Comparison of ENCODE assay signal across 28 mouse cellular contexts in genomic region chr6:92303266-92303665, GRCm38 (mm10). TPM values are rescaled to one million over a fixed set of nuclear protein-coding genes. Genes with fewer than 3 reads are reported as not detected.
DNase-seq lines count a peak whose midpoint lies in the region; ATAC-seq and TF ChIP-seq lines count a peak whose summit lies in the region.
"Had no signal": no experiment of that assay in that cellular context is flagged by ENCODE, and none has a peak within 500 bp of the region (broad histone marks: within the 10 kb centered on the region; RNA-seq: fewer than 3 reads in every experiment).

No protein-coding gene starts in this region.

- no peaks in the 10 kb centered on the region for H3K36me3 ChIP-seq in liver, embryonic 11.5 days (ENCODE audit: control insufficient read depth, insufficient read depth, low read length)
- no peaks in the 10 kb centered on the region for H3K36me3 ChIP-seq in G1E (replicated peaks)
- H3K36me3 ChIP-seq in liver, embryonic 14.5 days (replicated peaks; ENCODE audit: control insufficient read depth, insufficient read depth, low read depth) = no peaks in the 10 kb centered on the region
- no peaks in the 10 kb centered on the region for H3K36me3 ChIP-seq in heart, embryonic 12.5 days
- H3K36me3 ChIP-seq: embryonic facial prominence, embryonic 13.5 days; embryonic facial prominence, embryonic 15.5 days; forebrain, embryonic 10.5 days; forebrain, embryonic 12.5 days had no signal

- WGBS in liver, embryonic 11.5 days = 69% methylated on average over 1 of the region's 1 CpGs
- 51% methylated on average over 1 of the region's 1 CpGs for WGBS in liver, embryonic 14.5 days (ENCODE audit: insufficient replicate concordance)
- WGBS in heart, embryonic 12.5 days = 66% methylated on average over 1 of the region's 1 CpGs

- no peaks in the 10 kb centered on the region for H3K9me3 ChIP-seq in liver, embryonic 11.5 days (ENCODE audit: control insufficient read depth, low read length)
- no peaks in the 10 kb centered on the region for H3K9me3 ChIP-seq in G1E (replicated peaks)
- H3K9me3 ChIP-seq in liver, embryonic 14.5 days (ENCODE audit: control insufficient read depth, low read length) = no peaks in the 10 kb centered on the region
- no peaks in the 10 kb centered on the region for H3K9me3 ChIP-seq in heart, embryonic 12.5 days (replicated peaks)
- H3K9me3 ChIP-seq: embryonic facial prominence, embryonic 13.5 days; embryonic facial prominence, embryonic 15.5 days; forebrain, embryonic 10.5 days; forebrain, embryonic 12.5 days had no signal

- TF ChIP-seq CTCF in G1E (IDR thresholded peaks at IDR 0.05; ENCODE audit: low read depth, low read length) = no peak
- TF ChIP-seq CTCF in liver, embryonic 14.5 days (IDR thresholded peaks at IDR 0.05; ENCODE audit: low read depth) = no peak

- no peak overlapping the region for H3K9ac ChIP-seq in liver, embryonic 11.5 days (ENCODE audit: low read depth, low read length)
- H3K9ac ChIP-seq in liver, embryonic 14.5 days (replicated peaks) = no peak overlapping the region
- H3K9ac ChIP-seq in heart, embryonic 12.5 days = no peak overlapping the region
- H3K9ac ChIP-seq: embryonic facial prominence, embryonic 13.5 days; embryonic facial prominence, embryonic 15.5 days; forebrain, embryonic 12.5 days had no signal

- peak; percentile 34; the same call in 1 of the 2 replicates for ATAC-seq in liver, embryonic 11.5 days (replicated peaks; ENCODE audit: low FRiP score)
- peak; percentile 60 for ATAC-seq in G1E (ENCODE audit: extremely low read depth, insufficient number of reproducible peaks, low FRiP score, poor library complexity, severe bottlenecking)
- peak; percentile 47; the same call in 1 of the 2 replicates for ATAC-seq in liver, embryonic 14.5 days (ENCODE audit: insufficient read depth)
- 0 out of 2 replicates have a peak, but pooled peaks have one; percentile 31 for ATAC-seq in megakaryocyte progenitor cell, adult 5-6 weeks (replicated peaks; ENCODE audit: poor library complexity)
- ATAC-seq in heart, embryonic 12.5 days (ENCODE audit: insufficient number of reproducible peaks, low FRiP score) = no peak
- no peak for ATAC-seq in megakaryocyte, adult 5-6 weeks (ENCODE audit: poor library complexity, severe bottlenecking)
- ATAC-seq: CD4-positive, CD25-positive, alpha-beta regulatory T cell, adult 4 months; forebrain, embryonic 14.5 days had no signal

- H3K27ac ChIP-seq in liver, embryonic 11.5 days (ENCODE audit: low read depth, low read length) = no peak overlapping the region
- H3K27ac ChIP-seq in liver, embryonic 14.5 days = no peak overlapping the region
- no peak overlapping the region for H3K27ac ChIP-seq in heart, embryonic 12.5 days (ENCODE audit: poor library complexity, severe bottlenecking)
- H3K27ac ChIP-seq: embryonic facial prominence, embryonic 13.5 days; embryonic facial prominence, embryonic 15.5 days; forebrain, embryonic 10.5 days; forebrain, embryonic 12.5 days had no signal

- no peaks in the 10 kb centered on the region for H3K4me1 ChIP-seq in liver, embryonic 11.5 days (replicated peaks; ENCODE audit: control insufficient read depth, insufficient read depth, low read length)
- peaks cover 24% of the 10 kb centered on the region; the same call in 1 of the 2 replicates for H3K4me1 ChIP-seq in G1E (ENCODE audit: insufficient read depth, low read depth, low read length)
- peaks cover 0 to 9% of the 10 kb centered on the region in 2 experiments; a peak in 2 of 4 replicates for H3K4me1 ChIP-seq in liver, embryonic 14.5 days (replicated peaks; ENCODE audit: control insufficient read depth in 2 of 2, insufficient read depth in 2 of 2, low read length in 1 of 2)
- no peaks in the 10 kb centered on the region for H3K4me1 ChIP-seq in heart, embryonic 12.5 days (replicated peaks)
- H3K4me1 ChIP-seq: embryonic facial prominence, embryonic 13.5 days; embryonic facial prominence, embryonic 15.5 days; forebrain, embryonic 10.5 days; forebrain, embryonic 12.5 days had no signal

- DNase-seq in liver, embryonic 11.5 days (ENCODE audit: low spot score) = no peak
- DNase-seq in liver (no peak), G1E (ENCODE audit: low spot score) (no peak)
- DNase-seq in liver, embryonic 14.5 days (ENCODE audit: low read depth in 3 of 3, low spot score in 3 of 3) = no peak
- no peak for DNase-seq in retina, embryonic 14.5 days (ENCODE audit: low spot score)
- DNase-seq: adrenal gland, postnatal 10 days; adrenal gland, postnatal 25 days; B cell, adult 2 months; cerebellum, adult 11 months; cerebellum, adult 18-20 months; cerebellum, adult 8-10 months; cerebellum, adult 9-11 months; cerebellum, postnatal 14 days; cerebellum, postnatal 36 days; embryo, embryonic 11 days had no signal

- no peaks in the 10 kb centered on the region for H3K27me3 ChIP-seq in liver, embryonic 11.5 days (replicated peaks; ENCODE audit: control insufficient read depth, insufficient read depth, low read length)
- no peaks in the 10 kb centered on the region for H3K27me3 ChIP-seq in G1E (ENCODE audit: insufficient read depth, low read length)
- no peaks in the 10 kb centered on the region for H3K27me3 ChIP-seq in liver, embryonic 14.5 days (ENCODE audit: control insufficient read depth, insufficient read depth, low read length)
- no peaks in the 10 kb centered on the region for H3K27me3 ChIP-seq in heart, embryonic 12.5 days (replicated peaks)
- H3K27me3 ChIP-seq: embryonic facial prominence, embryonic 13.5 days; embryonic facial prominence, embryonic 15.5 days; forebrain, embryonic 12.5 days had no signal

- H3K4me2 ChIP-seq in liver, embryonic 11.5 days = no peak overlapping the region
- no peak overlapping the region for H3K4me2 ChIP-seq in liver, embryonic 14.5 days (ENCODE audit: low read depth)
- no peak overlapping the region for H3K4me2 ChIP-seq in heart, embryonic 12.5 days
- H3K4me2 ChIP-seq: embryonic facial prominence, embryonic 13.5 days; embryonic facial prominence, embryonic 15.5 days; forebrain, embryonic 12.5 days had no signal

- TF ChIP-seq EP300 in liver, embryonic 14.5 days (IDR thresholded peaks at IDR 0.05; ENCODE audit: low read depth) = peak; percentile 42; the same call in 1 of the 2 replicates

- no peak overlapping the region for H3K4me3 ChIP-seq in liver, embryonic 11.5 days (ENCODE audit: low read depth, low read length)
- H3K4me3 ChIP-seq in G1E (ENCODE audit: low read depth, low read length) = no peak overlapping the region
- H3K4me3 ChIP-seq in liver, embryonic 14.5 days (ENCODE audit: insufficient read depth in 1 of 2, low read depth in 2 of 2, low read length in 2 of 2) = no peak overlapping the region
- no peak overlapping the region for H3K4me3 ChIP-seq in heart, embryonic 12.5 days
- H3K4me3 ChIP-seq: embryonic facial prominence, embryonic 13.5 days; embryonic facial prominence, embryonic 15.5 days; erythroblast, embryonic 14.5 days; forebrain, embryonic 10.5 days; forebrain, embryonic 12.5 days had no signal

RNA-seq across cellular contexts. Expression of gene Trh, which starts 58.8 kb away (rescaled TPM):
- polyA plus RNA-seq in liver, embryonic 11.5 days (2014; fragmentation: Nextera tagmentation; extraction: Ambion mirVana) = not detected in 2 replicates
- total RNA-seq in G1E (2014; fragmentation: Nextera tagmentation) (not detected in 2 replicates), G1E (2017) (0.06 TPM in 1 of 2 replicates, not detected in the other)
- not detected in 2 replicates for polyA plus RNA-seq in G1E (2012)
- polyA plus RNA-seq in liver, embryonic 14.5 days (2012; rRNA removed) = 0.03 TPM in 1 of 2 replicates, not detected in the other
- polyA plus RNA-seq in liver, embryonic 14.5 days (2014; fragmentation: Nextera tagmentation; extraction: Ambion mirVana) = 0.06 TPM in 1 of 2 replicates, not detected in the other
- not detected in 2 replicates for total RNA-seq in megakaryocyte progenitor cell, adult 5-6 weeks (2015)
- not detected in 2 replicates for total RNA-seq in megakaryocyte progenitor cell, adult 5-6 weeks (2017)
- polyA plus RNA-seq in heart, embryonic 12.5 days (2016; fragmentation: Nextera tagmentation; extraction: Ambion mirVana) = 0.28 and 0.45 TPM in 2 replicates
- not detected in 2 replicates for total RNA-seq in megakaryocyte, adult 5-6 weeks (2015)
- total RNA-seq in megakaryocyte, adult 5-6 weeks (2017) = not detected in 2 replicates
- total RNA-seq: adrenal gland, adult 2 months; adrenal gland, postnatal 10 days; adrenal gland, postnatal 25 days; CH12.LX; MEL had no signal
- polyA plus RNA-seq: adrenal gland, adult 2 months; CD4-positive, CD25-positive, alpha-beta regulatory T cell, adult 4 months; embryonic facial prominence, embryonic 13.5 days; erythroblast, embryonic 14.5 days had no signal

Comparison
In these comparisons a context has a peak if more than half of its experiments do, and no peak if none do; other contexts are left out.
1. ATAC-seq: peak in liver, embryonic 11.5 days (single experiment), G1E (single experiment), liver, embryonic 14.5 days (single experiment) and megakaryocyte progenitor cell, adult 5-6 weeks (single experiment); none in heart, embryonic 12.5 days (single experiment) and megakaryocyte, adult 5-6 weeks (single experiment).